Mouse (Mus musculus) heart, adult 8-10 months (tissue): Measurements from ENCODE around the gene Cnrip1. TPM values are rescaled to one million over a fixed set of nuclear protein-coding genes. Genes with fewer than 3 reads are reported as not detected.
"Not testable (repeated sequence)": the region's sequence is repeated elsewhere in the genome, so short reads cannot be mapped to it uniquely, and the experiment has no call there.

Experiments
- DNase-seq: peaks from one replicate; pipeline ENCODE4 v3.0.0; 2022; ENCODE audit warnings: low spot score
- total RNA-seq, 4 experiments: library from RNA; stranded (reverse); gene quantifications; 2 replicates each; pipeline ENCODE4 v1.2.4; 2022

Cnrip1 gene
- 1 to 10 TPM; 3.0 to 3.4 (median 3.2) TPM for total RNA-seq

- DNase-seq = peak; percentile 68
Observed at GRCm38 (mm10) chr11:17051545-17052475, at the start of gene Cnrip1, which contains the start of gene Plek. TSS of gene Cnrip1 (plus strand) at chr11:17051586. TSS of gene Plek (minus strand) at chr11:17052381.

GRCm38 (mm10) chr11:17002739-17003373 is 48.5 kb upstream of the Cnrip1 start:
- DNase-seq = no peak

GRCm38 (mm10) chr11:17003757-17004156 is 47.6 kb upstream of the Cnrip1 start:
- no peak for DNase-seq

- DNase-seq = peak; percentile 56
Observed at GRCm38 (mm10) chr11:17004899-17005846, 46.2 kb upstream of the Cnrip1 start.

GRCm38 (mm10) chr11:17006526-17006925 is 44.9 kb upstream of the Cnrip1 start:
- DNase-seq = not testable (repeated sequence)

- DNase-seq = no peak
Observed at GRCm38 (mm10) chr11:17007517-17008173, 43.7 kb upstream of the Cnrip1 start.

- DNase-seq = peak; percentile 26
Observed at GRCm38 (mm10) chr11:17008498-17008941, 42.9 kb upstream of the Cnrip1 start.

- DNase-seq = no peak
Observed at GRCm38 (mm10) chr11:17012948-17013347, 38.4 kb upstream of the Cnrip1 start.

GRCm38 (mm10) chr11:17019328-17019727 is 32.1 kb upstream of the Cnrip1 start:
- no peak for DNase-seq

GRCm38 (mm10) chr11:17023206-17023605 is 28.2 kb upstream of the Cnrip1 start:
- no peak for DNase-seq

- no peak for DNase-seq
Observed at GRCm38 (mm10) chr11:17023984-17024383, 27.4 kb upstream of the Cnrip1 start.

- DNase-seq = no peak
Observed at GRCm38 (mm10) chr11:17045806-17046205, 5.6 kb upstream of the Cnrip1 start.

GRCm38 (mm10) chr11:17052476-17053049 is 1.2 kb downstream of the Cnrip1 start:
- peak; percentile 5 for DNase-seq

- not testable (repeated sequence) for DNase-seq
Observed at GRCm38 (mm10) chr11:17069360-17069759, 18.0 kb downstream of the Cnrip1 start.

- DNase-seq = no peak
Observed at GRCm38 (mm10) chr11:17075656-17076055, 24.3 kb downstream of the Cnrip1 start.

- DNase-seq = no peak
Observed at GRCm38 (mm10) chr11:17082086-17082485, 30.7 kb downstream of the Cnrip1 start.

GRCm38 (mm10) chr11:17082953-17083352 is 31.6 kb downstream of the Cnrip1 start:
- no peak for DNase-seq

GRCm38 (mm10) chr11:17083455-17083854 is 32.1 kb downstream of the Cnrip1 start:
- DNase-seq = no peak

- no peak for DNase-seq
Observed at GRCm38 (mm10) chr11:17083866-17084265, 32.5 kb downstream of the Cnrip1 start.

- DNase-seq = no peak
Observed at GRCm38 (mm10) chr11:17086106-17086505, 34.7 kb downstream of the Cnrip1 start.
